Mouse (Mus musculus) left cerebral cortex, adult 18-20 months (tissue): ENCODE data around the gene Vmn2r7. TPM values are rescaled to one million over a fixed set of nuclear protein-coding genes. Genes with fewer than 3 reads are reported as not detected.
A peak's percentile ranks its signal among the peaks of the same experiment; 100 is the strongest.
"Not testable (repeated sequence)": the region's sequence is repeated elsewhere in the genome, so short reads cannot be mapped to it uniquely, and the experiment has no call there.

Experiments
- DNase-seq, 2 experiments: peaks; one replicate each; pipeline ENCODE4 v3.0.0; 2021 to 2022; ENCODE audit warnings: low spot score in 2 of 2, mixed read lengths in 1 of 2
- long read RNA-seq, 2 experiments: library from polyadenylated mRNA; stranded (forward); transcript quantifications; one replicate each; pipeline ENCODE4 v2.0.0; 2021
- total RNA-seq, 2 experiments: library from RNA; stranded (reverse); gene quantifications; 2 replicates each; pipeline ENCODE4 v1.2.3; 2021

Gene Vmn2r7
- total RNA-seq = not detected
- long read RNA-seq, experiment 1 = 0 reads
- long read RNA-seq, experiment 2 = 0 reads

DNA sequence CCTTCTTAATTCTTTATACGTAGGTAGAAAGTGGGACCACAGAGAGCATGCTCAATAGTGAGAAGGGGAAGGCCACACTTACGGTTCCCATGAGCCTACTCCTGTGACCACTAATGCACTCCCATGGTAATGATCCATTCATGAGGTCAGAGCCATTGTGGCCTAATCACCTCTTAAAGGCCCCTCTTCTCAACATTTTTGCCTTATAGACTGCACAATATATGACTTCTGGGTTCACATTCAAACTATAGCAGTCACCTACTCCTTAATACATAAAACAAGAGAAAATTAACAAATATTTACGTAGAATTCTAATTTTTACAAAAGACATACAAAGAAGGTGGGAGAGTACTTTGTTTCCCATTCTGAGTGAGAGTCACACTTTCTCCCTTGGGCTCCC, at the start of gene Vmn2r7:
TSS of gene Vmn2r7 (minus strand) at position 101 of the 400 bp plus-strand sequence.
- DNase-seq = not testable (repeated sequence)

GRCm38 (mm10) chr3:64889725-64890124, 45.2 kb upstream of the Vmn2r7 start:
- DNase-seq = no peak

- DNase-seq = no peak
These were observed 33.8 kb upstream of the Vmn2r7 start for GRCm38 (mm10) chr3:64878199-64878977.

GRCm38 (mm10) chr3:64876669-64877068, 32.1 kb upstream of the Vmn2r7 start:
- no peak for DNase-seq

DNA sequence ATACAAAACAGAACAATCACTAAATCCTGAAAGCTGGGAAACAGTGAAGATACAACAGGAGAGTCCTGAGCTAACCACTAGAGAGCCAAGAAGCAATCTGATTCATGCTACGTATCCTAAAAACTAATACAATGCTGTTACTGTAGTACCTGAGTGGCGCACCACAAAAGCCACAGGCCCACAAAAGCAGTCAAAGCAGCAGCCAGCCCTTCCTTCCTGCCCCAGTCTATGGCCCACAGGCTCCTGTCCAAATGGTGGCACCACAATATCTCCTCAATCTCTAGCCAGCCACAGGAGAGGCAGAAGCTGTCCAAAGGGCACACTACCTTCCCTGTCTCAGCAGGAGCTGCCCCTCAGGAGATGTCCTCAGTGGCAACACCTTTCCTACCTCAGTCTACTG, 1.7 kb downstream of the Vmn2r7 start:
- no peak for DNase-seq

DNA sequence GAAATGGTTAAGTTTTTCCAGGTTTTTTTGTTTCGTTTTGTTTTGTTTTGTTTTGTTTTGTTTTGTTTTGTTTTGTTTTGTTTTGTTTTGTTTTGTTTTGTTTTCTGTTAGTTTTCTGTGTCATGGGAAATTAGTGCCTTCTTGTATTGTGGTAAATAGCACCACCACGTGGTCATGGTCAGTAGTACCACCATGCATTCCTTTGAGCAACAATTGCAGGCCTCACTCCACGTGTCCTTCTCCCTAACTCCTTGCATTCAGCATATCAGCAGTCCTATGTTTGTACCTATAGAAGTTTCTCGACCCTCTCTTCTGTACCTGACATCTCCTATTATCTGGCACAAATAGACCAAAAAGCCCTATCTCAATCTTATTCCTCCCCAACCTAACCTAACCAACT, 2.3 kb downstream of the Vmn2r7 start:
- DNase-seq = peak; percentile 48 to 51

- DNase-seq = no peak
These were observed 13.4 kb downstream of the Vmn2r7 start for GRCm38 (mm10) chr3:64831134-64831533.

GRCm38 (mm10) chr3:64791245-64791591, 53.3 kb downstream of the Vmn2r7 start:
- no peak for DNase-seq

GRCm38 (mm10) chr3:64790509-64791244, 53.9 kb downstream of the Vmn2r7 start:
- peak; percentile 61 to 69 for DNase-seq

DNA sequence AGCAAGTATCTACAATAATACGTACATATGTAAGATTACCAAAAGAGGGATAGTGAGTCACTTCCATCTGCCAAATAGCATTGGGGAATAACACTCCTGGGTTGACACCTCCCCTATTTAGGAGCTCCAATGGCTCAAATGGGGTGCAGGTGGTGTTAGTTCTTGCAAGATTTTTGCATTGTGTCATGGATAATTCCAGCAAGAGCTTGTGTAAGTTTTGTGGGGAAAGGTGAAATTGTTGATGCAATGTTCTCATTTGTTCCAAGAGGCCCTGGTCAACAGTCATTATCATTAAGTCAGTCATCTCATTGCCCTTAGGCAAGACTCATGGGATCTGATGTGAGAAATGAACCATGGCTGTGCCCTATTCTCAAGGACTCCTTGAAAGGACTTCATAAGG, 61.7 kb downstream of the Vmn2r7 start:
- no peak for DNase-seq

DNA sequence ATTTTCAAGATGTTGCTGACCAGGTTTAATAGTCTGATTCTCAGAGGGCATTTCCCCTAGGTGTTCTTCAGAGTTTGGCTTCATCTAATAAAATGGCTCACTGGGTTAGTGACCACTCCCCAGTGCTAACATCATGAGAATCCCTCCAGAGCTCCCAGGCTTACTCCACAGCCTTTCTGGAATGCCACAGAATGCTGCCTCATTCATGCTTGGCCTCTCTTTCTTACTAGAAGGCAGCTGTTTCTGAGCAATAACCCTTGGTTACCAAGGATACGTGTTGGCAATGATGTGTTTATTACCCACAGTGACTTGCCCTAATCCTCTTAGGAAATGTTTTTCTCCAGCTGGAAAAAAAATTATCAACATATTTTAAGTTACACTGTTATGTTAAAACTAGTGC, 72.4 kb downstream of the Vmn2r7 start:
- DNase-seq = no peak

GRCm38 (mm10) chr3:64756145-64756544, 88.4 kb downstream of the Vmn2r7 start:
- peak; percentile 23 to 55 for DNase-seq

GRCm38 (mm10) chr3:64727187-64727970, 117.2 kb downstream of the Vmn2r7 start:
- not testable (repeated sequence) for DNase-seq

DNA sequence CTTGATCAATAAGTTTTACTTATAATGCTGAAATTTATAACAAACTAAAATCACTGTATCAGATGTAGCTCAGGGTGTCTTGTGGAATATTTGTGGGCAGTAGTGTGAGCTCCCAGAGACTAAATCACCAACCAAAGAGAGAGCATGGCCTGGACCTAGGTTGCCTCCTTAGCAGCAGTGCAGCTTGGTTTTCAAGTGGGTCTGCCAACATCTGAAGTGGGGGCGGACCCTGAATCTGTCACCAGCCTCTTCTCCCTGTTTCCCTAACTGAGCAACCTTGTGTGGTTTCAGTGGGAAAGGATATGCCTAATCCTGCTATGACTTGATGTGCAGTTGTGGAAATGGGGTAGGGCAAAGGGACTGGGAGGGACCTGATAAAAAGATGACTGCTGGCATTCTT, 118.8 kb downstream of the Vmn2r7 start:
- not testable (repeated sequence) for DNase-seq

DNA sequence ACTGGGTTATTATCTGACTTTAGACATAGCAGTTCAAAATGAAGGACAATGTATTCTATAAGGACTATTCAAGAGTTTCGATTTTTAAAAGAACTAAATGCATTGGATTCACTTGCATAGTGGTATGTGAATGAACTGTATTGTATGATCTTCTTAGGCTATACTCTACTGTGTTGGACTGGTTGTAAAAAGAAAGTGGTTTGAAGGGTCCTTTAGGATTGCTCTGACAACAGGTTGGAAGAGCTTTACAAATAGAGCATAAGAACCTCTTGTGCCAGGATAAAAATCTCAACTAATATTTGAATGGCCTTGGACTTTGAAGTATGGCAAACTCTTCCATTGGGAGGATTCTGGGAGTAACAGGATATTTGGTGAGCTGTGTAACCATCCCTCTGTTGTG, 168.5 kb downstream of the Vmn2r7 start:
- DNase-seq = not testable (repeated sequence)
